Mouse (Mus musculus): ENCODE data around the gene Twf2. TPM values are rescaled to one million over a fixed set of nuclear protein-coding genes. Genes with fewer than 3 reads are reported as not detected.

Twf2 gene
- total and polyA plus RNA-seq, 3 experiments, result 182 to 251 (median 219) TPM

DNA sequence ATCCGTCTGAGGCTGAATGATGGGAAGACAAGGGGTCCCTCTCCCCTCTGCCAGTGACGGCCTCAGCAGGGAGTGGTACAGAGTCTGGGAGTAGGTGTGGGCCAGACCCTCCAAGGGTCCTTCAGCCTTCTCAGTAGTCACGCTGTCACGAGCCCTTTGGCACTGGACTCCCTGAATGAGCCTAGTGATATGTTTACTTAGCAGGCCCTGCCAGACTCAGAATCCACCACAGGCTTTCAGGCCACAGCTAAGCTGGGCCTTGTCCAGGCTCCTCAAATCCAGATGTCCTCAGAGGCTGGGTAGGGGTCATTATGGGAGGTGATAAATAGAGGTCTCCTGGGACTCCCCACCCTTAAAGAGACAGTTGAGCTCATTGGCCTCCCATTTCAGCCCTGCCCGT lies 5.3 kb downstream of the Twf2 start:
- WGBS, result 67% methylated on average over 5 of the region's 5 CpGs
- no peak for DNase-seq
- intact Hi-C loops (cut with DNase I), result no loop called here
- peak overlapping the region; percentile 74 for H3K9ac ChIP-seq (ENCODE audit: low read depth, low read length)
- no peaks in the 10 kb centered on the region for H3K27me3 ChIP-seq (ENCODE audit: control insufficient read depth, insufficient read depth, low read length)
- H3K4me1 ChIP-seq (ENCODE audit: control insufficient read depth, insufficient read depth, low read length), result peaks cover 16% of the 10 kb centered on the region
- H3K79me2 ChIP-seq (replicated peaks; ENCODE audit: control insufficient read depth, insufficient read depth, low read length), result peaks cover 5% of the 10 kb centered on the region
- peak overlapping the region; percentile 47 for H3K4me3 ChIP-seq
- TF ChIP-seq EP300 (IDR thresholded peaks at IDR 0.05; ENCODE audit: insufficient read depth, low read depth, low read length) (no peak), CTCF (IDR thresholded peaks at IDR 0.05) (no peak), POLR2A (IDR thresholded peaks at IDR 0.05; ENCODE audit: insufficient read depth, low read depth, low read length) (no peak)
- H3K36me3 ChIP-seq (ENCODE audit: control insufficient read depth, insufficient read depth, low read length), result no peaks in the 10 kb centered on the region
- H3K27ac ChIP-seq, result peak overlapping the region; percentile 70

GRCm38 (mm10) chr9:106209954-106210353 lies 7.0 kb downstream of the Twf2 start:
- Histone ChIP-seq H3K27ac (peak overlapping the region; percentile 70), H3K36me3 (ENCODE audit: control insufficient read depth, insufficient read depth, low read length) (no peaks in the 10 kb centered on the region), H3K9ac (ENCODE audit: low read depth, low read length) (no peak overlapping the region), H3K4me3 (no peak overlapping the region; the same call in 1 of the 2 replicates), H3K79me2 (replicated peaks; ENCODE audit: control insufficient read depth, insufficient read depth, low read length) (peaks cover 5% of the 10 kb centered on the region), H3K27me3 (ENCODE audit: control insufficient read depth, insufficient read depth, low read length) (no peaks in the 10 kb centered on the region), H3K4me1 (ENCODE audit: control insufficient read depth, insufficient read depth, low read length) (peaks cover 9% of the 10 kb centered on the region)
- TF ChIP-seq EP300 (IDR thresholded peaks at IDR 0.05; ENCODE audit: insufficient read depth, low read depth, low read length) (0 out of 2 replicates have a peak, but pooled peaks have one; percentile 24), CTCF (IDR thresholded peaks at IDR 0.05) (no peak), POLR2A (IDR thresholded peaks at IDR 0.05; ENCODE audit: insufficient read depth, low read depth, low read length) (no peak)
- peak in 1 of 2 experiments; percentile 67 for DNase-seq
- 60% methylated on average over 4 of the region's 4 CpGs for WGBS
- intact Hi-C loops (cut with DNase I), result loop anchor here (5.0 kb wide), 4 partner anchors 38 to 88 kb away; partner anchors contain the start of genes Glyctk and Wdr82

GRCm38 (mm10) chr9:106210853-106211609 lies 8.1 kb downstream of the Twf2 start:
- no peak for DNase-seq
- TF ChIP-seq CTCF (IDR thresholded peaks at IDR 0.05) (no peak), EP300 (IDR thresholded peaks at IDR 0.05; ENCODE audit: insufficient read depth, low read depth, low read length) (no peak)
- intact Hi-C loops (cut with DNase I), result loop anchor here (5.0 kb wide), 4 partner anchors 39 to 89 kb away; partner anchors contain the start of genes Glyctk and Wdr82
- Histone ChIP-seq H3K4me3 (peak overlapping the region; percentile 5; the same call in 1 of the 2 replicates), H3K79me2 (replicated peaks; ENCODE audit: control insufficient read depth, insufficient read depth, low read length) (peaks cover 5% of the 10 kb centered on the region), H3K36me3 (ENCODE audit: control insufficient read depth, insufficient read depth, low read length) (no peaks in the 10 kb centered on the region), H3K27ac (no peak overlapping the region; the same call in 1 of the 2 replicates), H3K27me3 (ENCODE audit: control insufficient read depth, insufficient read depth, low read length) (no peaks in the 10 kb centered on the region), H3K9ac (ENCODE audit: low read depth, low read length) (no peak overlapping the region), H3K4me1 (ENCODE audit: control insufficient read depth, insufficient read depth, low read length) (peaks cover 5% of the 10 kb centered on the region)
- WGBS, result 69% methylated on average over 9 of the region's 9 CpGs

DNA sequence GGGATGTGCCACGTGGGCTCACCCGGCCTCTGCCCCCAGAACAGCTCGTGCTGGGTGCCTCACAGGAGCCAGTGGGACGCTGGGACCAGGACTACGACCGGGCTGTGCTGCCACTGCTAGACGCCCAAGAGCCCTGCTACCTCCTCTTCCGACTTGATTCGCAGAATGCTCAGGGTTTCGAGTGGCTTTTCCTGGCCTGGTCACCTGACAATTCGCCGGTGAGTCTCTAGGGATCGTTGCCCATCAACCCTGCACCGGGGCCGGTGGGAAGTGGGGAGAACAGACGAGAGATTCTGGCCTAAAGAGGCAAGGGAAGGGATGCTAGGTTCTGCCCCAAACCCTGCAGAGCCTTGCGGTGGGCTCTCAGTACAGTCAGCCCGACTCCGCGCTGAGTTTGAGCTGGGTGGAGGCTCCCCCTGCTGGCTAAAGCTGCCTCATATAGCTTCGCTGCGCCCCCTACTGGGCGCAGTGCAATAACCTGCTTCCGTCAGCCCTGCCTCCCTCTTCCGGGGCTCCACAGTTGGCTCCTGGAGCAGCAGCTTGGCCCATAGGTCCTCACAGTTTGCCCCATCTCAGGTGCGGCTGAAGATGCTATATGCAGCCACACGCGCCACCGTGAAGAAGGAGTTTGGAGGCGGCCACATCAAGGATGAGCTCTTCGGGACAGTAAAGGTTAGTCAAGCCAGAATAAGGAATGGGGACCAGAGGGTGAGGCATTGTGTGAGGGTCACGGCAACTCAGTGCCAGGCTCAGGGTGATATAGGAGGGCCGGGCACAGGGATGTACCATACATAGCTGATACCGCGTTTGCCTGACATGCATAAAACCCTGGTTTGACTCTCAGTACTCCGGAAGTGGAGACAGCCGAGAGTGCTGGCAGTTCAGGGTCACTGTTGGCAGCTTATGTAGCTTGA lies 9.0 kb downstream of the Twf2 start:
- Histone ChIP-seq H3K9ac (ENCODE audit: low read depth, low read length) (peak overlapping the region; percentile 11), H3K79me2 (replicated peaks; ENCODE audit: control insufficient read depth, insufficient read depth, low read length) (peaks cover 5% of the 10 kb centered on the region), H3K36me3 (ENCODE audit: control insufficient read depth, insufficient read depth, low read length) (no peaks in the 10 kb centered on the region), H3K4me1 (ENCODE audit: control insufficient read depth, insufficient read depth, low read length) (peaks cover 3% of the 10 kb centered on the region; the same call in 1 of the 2 replicates), H3K27me3 (ENCODE audit: control insufficient read depth, insufficient read depth, low read length) (no peaks in the 10 kb centered on the region), H3K27ac (peak overlapping the region; percentile 37; the same call in 1 of the 2 replicates), H3K4me3 (peak overlapping the region; percentile 5; the same call in 1 of the 2 replicates)
- DNase-seq, result peak; percentile 85 to 87
- 27% methylated on average over 37 of the region's 37 CpGs for WGBS
- intact Hi-C loops (cut with DNase I), result loop anchor here (5.0 kb wide), 4 partner anchors 40 to 90 kb away; partner anchors contain the start of genes Glyctk and Wdr82
- TF ChIP-seq EP300 (IDR thresholded peaks at IDR 0.05; ENCODE audit: insufficient read depth, low read depth, low read length) (peak; percentile 61; the same call in 1 of the 2 replicates), POLR2A (IDR thresholded peaks at IDR 0.05; ENCODE audit: insufficient read depth, low read depth, low read length) (no peak)

- WGBS, result 82% methylated on average over 12 of the region's 12 CpGs
- no peak overlapping the region for H3K9ac ChIP-seq (ENCODE audit: low read depth, low read length)
- DNase-seq, result no peak
- H3K79me2 ChIP-seq (replicated peaks; ENCODE audit: control insufficient read depth, insufficient read depth, low read length), result no peaks in the 10 kb centered on the region; the same call in 1 of the 2 replicates
- peaks cover 3% of the 10 kb centered on the region; the same call in 1 of the 2 replicates for H3K4me1 ChIP-seq (ENCODE audit: control insufficient read depth, insufficient read depth, low read length)
- H3K36me3 ChIP-seq (ENCODE audit: control insufficient read depth, insufficient read depth, low read length), result no peaks in the 10 kb centered on the region
- no peak for TF ChIP-seq CTCF (IDR thresholded peaks at IDR 0.05)
- no peak for TF ChIP-seq POLR2A (IDR thresholded peaks at IDR 0.05; ENCODE audit: insufficient read depth, low read depth, low read length)
- no peak for TF ChIP-seq EP300 (IDR thresholded peaks at IDR 0.05; ENCODE audit: insufficient read depth, low read depth, low read length)
- intact Hi-C loops (cut with DNase I), result loop anchor here (5.0 kb wide), 4 partner anchors 40 to 90 kb away; partner anchors contain the start of genes Glyctk and Wdr82
- no peaks in the 10 kb centered on the region for H3K27me3 ChIP-seq (ENCODE audit: control insufficient read depth, insufficient read depth, low read length)
- no peak overlapping the region for H3K27ac ChIP-seq
- no peak overlapping the region for H3K4me3 ChIP-seq
Observed at GRCm38 (mm10) chr9:106212594-106212981, 9.7 kb downstream of the Twf2 start.
